Mouse (Mus musculus): ENCODE results near the gene Rgs7. TPM values are rescaled to one million over a fixed set of nuclear protein-coding genes. Genes with fewer than 3 reads are reported as not detected.

Gene Rgs7
- total RNA-seq, 4 experiments from 2014 or later, result 0.31 to 0.46 TPM; not detected in 2

- DNase-seq (ENCODE audit: low spot score in 2 of 2), result no peak
Measured at GRCm38 (mm10) chr1:175307604-175308003, 184.7 kb downstream of the Rgs7 start.

- no peak for DNase-seq (ENCODE audit: low spot score in 2 of 2)
Measured at GRCm38 (mm10) chr1:175300895-175301294, 191.4 kb downstream of the Rgs7 start.

GRCm38 (mm10) chr1:175300404-175300803 lies 191.9 kb downstream of the Rgs7 start:
- DNase-seq (ENCODE audit: low spot score in 2 of 2), result no peak

GRCm38 (mm10) chr1:175299603-175300397 lies 192.5 kb downstream of the Rgs7 start:
- DNase-seq (ENCODE audit: low spot score in 2 of 2), result no peak

- no peak for DNase-seq (ENCODE audit: low spot score in 2 of 2)
Measured at GRCm38 (mm10) chr1:175296906-175297305, 195.4 kb downstream of the Rgs7 start.

- DNase-seq (ENCODE audit: low spot score in 2 of 2), result no peak
Measured at GRCm38 (mm10) chr1:175290072-175290471, 202.2 kb downstream of the Rgs7 start.

- DNase-seq (ENCODE audit: low spot score in 2 of 2), result no peak
Measured at GRCm38 (mm10) chr1:175262341-175262740, 230.0 kb downstream of the Rgs7 start.

- no peak for DNase-seq (ENCODE audit: low spot score in 2 of 2)
Measured at GRCm38 (mm10) chr1:175259374-175259773, 232.9 kb downstream of the Rgs7 start.

- no peak for DNase-seq (ENCODE audit: low spot score in 2 of 2)
Measured at GRCm38 (mm10) chr1:175255224-175255623, 237.1 kb downstream of the Rgs7 start.

GRCm38 (mm10) chr1:175254724-175255123 lies 237.6 kb downstream of the Rgs7 start:
- DNase-seq (ENCODE audit: low spot score in 2 of 2), result no peak

GRCm38 (mm10) chr1:175242135-175242534 lies 250.2 kb downstream of the Rgs7 start:
- DNase-seq (ENCODE audit: low spot score in 2 of 2), result no peak

GRCm38 (mm10) chr1:175240137-175240536 lies 252.2 kb downstream of the Rgs7 start:
- no peak for DNase-seq (ENCODE audit: low spot score in 2 of 2)

GRCm38 (mm10) chr1:175221593-175222500 lies 270.5 kb downstream of the Rgs7 start:
- DNase-seq (ENCODE audit: low spot score in 2 of 2), result no peak

- no peak for DNase-seq (ENCODE audit: low spot score in 2 of 2)
Measured at GRCm38 (mm10) chr1:175219563-175219962, 272.7 kb downstream of the Rgs7 start.

GRCm38 (mm10) chr1:175207004-175207403 lies 285.3 kb downstream of the Rgs7 start:
- no peak for DNase-seq (ENCODE audit: low spot score in 2 of 2)

- DNase-seq (ENCODE audit: low spot score in 2 of 2), result no peak
Measured at GRCm38 (mm10) chr1:175205633-175206032, 286.7 kb downstream of the Rgs7 start.

GRCm38 (mm10) chr1:175203544-175203943 lies 288.8 kb downstream of the Rgs7 start:
- no peak for DNase-seq (ENCODE audit: low spot score in 2 of 2)

GRCm38 (mm10) chr1:175202902-175203301 lies 289.4 kb downstream of the Rgs7 start:
- DNase-seq (ENCODE audit: low spot score in 2 of 2), result no peak

GRCm38 (mm10) chr1:175198881-175199280 lies 293.4 kb downstream of the Rgs7 start:
- no peak for DNase-seq (ENCODE audit: low spot score in 2 of 2)

- no peak for DNase-seq (ENCODE audit: low spot score in 2 of 2)
Measured at GRCm38 (mm10) chr1:175195806-175196205, 296.5 kb downstream of the Rgs7 start.

- DNase-seq (ENCODE audit: low spot score in 2 of 2), result no peak
Measured at GRCm38 (mm10) chr1:175188186-175188585, 304.1 kb downstream of the Rgs7 start.

GRCm38 (mm10) chr1:175185211-175185610 lies 307.1 kb downstream of the Rgs7 start:
- DNase-seq (ENCODE audit: low spot score in 2 of 2), result no peak
